Mouse (Mus musculus) MEL (cell line): ENCODE data around the gene Zkscan3. TPM values are rescaled to one million over a fixed set of nuclear protein-coding genes. Genes with fewer than 3 reads are reported as not detected.

Experiments
- DNase-seq: peaks from one replicate; pipeline ENCODE4 v3.0.0; 2011; ENCODE audit warnings: low read depth, low spot score
- H3K27ac ChIP-seq: 2 replicates; pipeline ENCODE4 v1.5.1; 2012; ENCODE audit warnings: low read depth, mild to moderate bottlenecking, control low read depth, low read length, moderate library complexity; ENCODE audit not compliant: control insufficient read depth
- H3K27me3 ChIP-seq, 2 experiments: fragments of 150-350 bp in 1 of 2; sonication (generic) in 1 of 2; 2 replicates each; pipeline ENCODE4 v1.6.1; 2012; ENCODE audit warnings: low read length in 2 of 2, mild to moderate bottlenecking in 2 of 2, improper control_type of control experiment in 1 of 2, moderate library complexity in 1 of 2; ENCODE audit not compliant: insufficient read depth in 2 of 2, control insufficient read depth in 1 of 2
- H3K36me3 ChIP-seq, 2 experiments: 2 replicates each; pipeline ENCODE4 v1.6.1; 2012 to 2014; ENCODE audit warnings: low read length in 2 of 2, improper control_type of control experiment in 1 of 2, inconsistent platforms in 1 of 2, mild to moderate bottlenecking in 1 of 2; ENCODE audit not compliant: insufficient read depth in 2 of 2, control insufficient read depth in 1 of 2
- H3K4me1 ChIP-seq, 2 experiments: fragments of 150-350 bp in 1 of 2; sonication (generic) in 1 of 2; 2 replicates each; pipeline ENCODE4 v1.6.1; 2012; ENCODE audit warnings: low read length in 2 of 2, improper control_type of control experiment in 1 of 2, mild to moderate bottlenecking in 1 of 2; ENCODE audit not compliant: insufficient read depth in 2 of 2, control insufficient read depth in 1 of 2
- H3K4me3 ChIP-seq, 2 experiments: fragments of 150-350 bp in 1 of 2; sonication (generic) in 1 of 2; 2 replicates each; pipeline ENCODE4 v1.5.1; 2012; ENCODE audit warnings: low read depth in 2 of 2, low read length in 2 of 2, mild to moderate bottlenecking in 2 of 2, moderate library complexity in 2 of 2, control low read depth in 1 of 2, improper control_type of control experiment in 1 of 2; ENCODE audit not compliant: control insufficient read depth in 1 of 2, insufficient read depth in 1 of 2
- H3K79me2 ChIP-seq: 2 replicates; pipeline ENCODE4 v1.6.1; 2012; ENCODE audit warnings: mild to moderate bottlenecking, low read length, moderate library complexity; ENCODE audit not compliant: control insufficient read depth, poor library complexity, insufficient read depth
- H3K9ac ChIP-seq: 2 replicates; pipeline ENCODE4 v1.6.1; 2012; ENCODE audit warnings: low read depth, mild to moderate bottlenecking, control low read depth, low read length, moderate library complexity; ENCODE audit not compliant: control insufficient read depth, poor library complexity, severe bottlenecking
- H3K9me3 ChIP-seq: fragments of 150-350 bp; sonication (generic); replicated peaks from 2 replicates; pipeline ENCODE4 v1.6.1; 2012; ENCODE audit warnings: mild to moderate bottlenecking, low read length, improper control_type of control experiment, moderate library complexity; ENCODE audit not compliant: insufficient read depth
- BHLHE40 ChIP-seq: IDR thresholded peaks from 2 replicates; pipeline ENCODE4 v1.6.1; 2012; ENCODE audit warnings: low read depth, mild to moderate bottlenecking, inconsistent platforms, low read length, improper control_type of control experiment, borderline replicate concordance
- EP300 ChIP-seq, 2 experiments: IDR thresholded peaks; 2 replicates each; pipeline ENCODE4 v1.6.1; 2011; ENCODE audit warnings: improper control_type of control experiment in 2 of 2, low read length in 2 of 2, low read depth in 1 of 2, mild to moderate bottlenecking in 1 of 2
- GATA1 ChIP-seq: IDR thresholded peaks from 2 replicates; pipeline ENCODE4 v1.6.1; 2011; ENCODE audit warnings: low read depth, low read length, improper control_type of control experiment
- HCFC1 ChIP-seq: IDR thresholded peaks from 2 replicates; pipeline ENCODE4 v1.6.1; 2012; ENCODE audit warnings: low read depth, mild to moderate bottlenecking, inconsistent platforms, low read length, improper control_type of control experiment, moderate library complexity
- MAZ ChIP-seq: IDR thresholded peaks from 2 replicates; pipeline ENCODE4 v1.6.1; 2012; ENCODE audit warnings: low read depth, mild to moderate bottlenecking, inconsistent platforms, low read length, improper control_type of control experiment
- MXI1 ChIP-seq: IDR thresholded peaks from 2 replicates; pipeline ENCODE4 v1.6.1; 2011; ENCODE audit warnings: mild to moderate bottlenecking, low read depth, low read length, improper control_type of control experiment
- NRF1 ChIP-seq: IDR thresholded peaks from 2 replicates; pipeline ENCODE4 v1.6.1; 2014; ENCODE audit warnings: low read depth, mild to moderate bottlenecking, inconsistent platforms, low read length, improper control_type of control experiment, moderate library complexity; ENCODE audit not compliant: poor library complexity, insufficient read depth, severe bottlenecking
- POLR2A ChIP-seq, 2 experiments: IDR thresholded peaks; 2 replicates each; pipeline ENCODE4 v1.6.1; 2011 to 2012; ENCODE audit warnings: low read length in 2 of 2, mild to moderate bottlenecking in 2 of 2, control low read depth in 1 of 2, improper control_type of control experiment in 1 of 2, low read depth in 1 of 2, moderate library complexity in 1 of 2; ENCODE audit not compliant: control insufficient read depth in 1 of 2, insufficient read depth in 1 of 2, poor library complexity in 1 of 2
- POLR2AphosphoS2 ChIP-seq: IDR thresholded peaks from 2 replicates; pipeline ENCODE4 v1.6.1; 2011; ENCODE audit warnings: low read length, improper control_type of control experiment
- RAD21 ChIP-seq: IDR thresholded peaks from 2 replicates; pipeline ENCODE4 v1.6.1; 2011; ENCODE audit warnings: mild to moderate bottlenecking, low read depth, low read length, improper control_type of control experiment
- TBP ChIP-seq: IDR thresholded peaks from 2 replicates; pipeline ENCODE4 v1.8.0; 2011; ENCODE audit warnings: low read depth, low read length, improper control_type of control experiment
- UBTF ChIP-seq: IDR thresholded peaks from 2 replicates; pipeline ENCODE4 v1.6.1; 2012; ENCODE audit warnings: low read depth, mild to moderate bottlenecking, inconsistent platforms, low read length, improper control_type of control experiment, moderate library complexity, borderline replicate concordance; ENCODE audit not compliant: insufficient read depth
- USF1 ChIP-seq: IDR thresholded peaks from 2 replicates; pipeline ENCODE4 v1.6.1; 2014; ENCODE audit warnings: low read depth, mild to moderate bottlenecking, inconsistent platforms, low read length, improper control_type of control experiment, moderate library complexity
- ZMIZ1 ChIP-seq: IDR thresholded peaks from 2 replicates; pipeline ENCODE4 v1.6.1; 2012; ENCODE audit warnings: low read depth, mild to moderate bottlenecking, inconsistent platforms, low read length, improper control_type of control experiment, moderate library complexity
- ZNF384 ChIP-seq: IDR thresholded peaks from 2 replicates; pipeline ENCODE4 v1.6.1; 2012; ENCODE audit warnings: low read depth, mild to moderate bottlenecking, inconsistent platforms, low read length, improper control_type of control experiment
- polyA plus RNA-seq, 2 experiments: library from polyadenylated mRNA; stranded (reverse) in 1 of 2; unstranded in 1 of 2; fragments of >175 nt in 1 of 2; fragments of >200 nt in 1 of 2; gene quantifications; 2 replicates each; pipeline versions ENCODE4 v1.2.1 to v1.2.4; 2012; ENCODE audit warnings: low replicate concordance in 2 of 2, low read depth in 1 of 2; ENCODE audit not compliant: insufficient read length in 2 of 2, insufficient read depth in 1 of 2, missing spikeins in 1 of 2
- total RNA-seq: library from RNA; depleted of rRNA; stranded (reverse); fragments of 300-350 nt; gene quantifications from 2 replicates; pipeline ENCODE4 v1.2.3, GENCODE M21; 2012

The Zkscan3 gene
- total and polyA plus RNA-seq, 3 experiments: 17.1 to 17.8 TPM; not detected in 1

- H3K4me1 ChIP-seq: no peaks in the 10 kb centered on the region
- H3K27me3 ChIP-seq: no peaks in the 10 kb centered on the region
- no peak overlapping the region for H3K4me3 ChIP-seq
- no peak overlapping the region for H3K9ac ChIP-seq
- peaks cover 0 to 4% of the 10 kb centered on the region in 2 experiments; a peak in 1 of 4 replicates for H3K36me3 ChIP-seq
- H3K79me2 ChIP-seq: no peaks in the 10 kb centered on the region
- no peak for DNase-seq
- H3K9me3 ChIP-seq: no peaks in the 10 kb centered on the region
- TF ChIP-seq BHLHE40 (no peak), ZMIZ1 (no peak), POLR2A (IDR thresholded peaks at IDR 0.05; ENCODE audit: control insufficient read depth in 1 of 2, insufficient read depth in 1 of 2, low read depth in 1 of 2, low read length in 2 of 2, poor library complexity in 1 of 2) (no peak), MAZ (no peak), ZNF384 (no peak), POLR2AphosphoS2 (no peak), TBP (no peak), EP300 (IDR thresholded peaks at IDR 0.05; ENCODE audit: low read depth in 1 of 2, low read length in 2 of 2) (no peak), HCFC1 (no peak), UBTF (no peak), USF1 (no peak), RAD21 (no peak), GATA1 (no peak)
- H3K27ac ChIP-seq: no peak overlapping the region
These were observed 44.2 kb upstream of the Zkscan3 start for GRCm38 (mm10) chr13:21446796-21447195.

- Histone ChIP-seq H3K27ac (no peak overlapping the region), H3K36me3 (no peaks in the 10 kb centered on the region; a peak in 1 of 4 replicates), H3K79me2 (no peaks in the 10 kb centered on the region), H3K27me3 (no peaks in the 10 kb centered on the region), H3K4me3 (peak overlapping the region; percentile 43 to 72; a peak in 2 of 4 replicates), H3K9me3 (no peaks in the 10 kb centered on the region), H3K9ac (no peak overlapping the region), H3K4me1 (no peaks in the 10 kb centered on the region)
- TF ChIP-seq TBP (no peak), MXI1 (no peak), NRF1 (no peak)
- no peak for DNase-seq
These were observed 38.6 kb upstream of the Zkscan3 start for GRCm38 (mm10) chr13:21441207-21441572.
